Mouse (Mus musculus): ENCODE measurements around the gene Dlk1.

GRCm38 (mm10) chr12:109437559-109438350 lies 14.9 kb upstream of the Dlk1 start:
- peak; percentile 85 for TF ChIP-seq CTCF (IDR thresholded peaks at IDR 0.05; ENCODE audit: borderline replicate concordance, insufficient read depth, low read length)
- no peak for TF ChIP-seq POLR2A (IDR thresholded peaks at IDR 0.05; ENCODE audit: low read depth, low read length)
